Comparison of ENCODE assay signal across 8 mouse cellular contexts in genomic region chr14:101729972-101730692, GRCm38 (mm10). TPM values are rescaled to one million over a fixed set of nuclear protein-coding genes. Genes with fewer than 3 reads are reported as not detected.
DNase-seq lines count a peak whose midpoint lies in the region; ATAC-seq and TF ChIP-seq lines count a peak whose summit lies in the region.

No protein-coding gene starts in this region.

- peak; percentile 48 for ATAC-seq in embryonic facial prominence, embryonic 12.5 days (ENCODE audit: insufficient number of reproducible peaks, insufficient read depth, low FRiP score, low TSS enrichment)

- TF ChIP-seq POLR2A in lung, adult 2 months (IDR thresholded peaks at IDR 0.05; ENCODE audit: borderline replicate concordance, extremely low read depth, low read depth, low read length): no peak

- H3K27me3 ChIP-seq in embryonic facial prominence, embryonic 12.5 days: peaks cover 21% of the 10 kb centered on the region
- peaks cover 56% of the 10 kb centered on the region for H3K27me3 ChIP-seq in hindbrain, embryonic 10.5 days (ENCODE audit: insufficient read depth, poor library complexity, severe bottlenecking)
- H3K27me3 ChIP-seq in megakaryocyte, embryonic 14.5 days (replicated peaks): peaks cover 60% of the 10 kb centered on the region

- H3K9me3 ChIP-seq in embryonic facial prominence, embryonic 12.5 days: no peaks in the 10 kb centered on the region
- no peaks in the 10 kb centered on the region for H3K9me3 ChIP-seq in hindbrain, embryonic 10.5 days
- H3K9me3 ChIP-seq in megakaryocyte, embryonic 14.5 days: no peaks in the 10 kb centered on the region

- H3K36me3 ChIP-seq in embryonic facial prominence, embryonic 12.5 days: no peaks in the 10 kb centered on the region
- H3K36me3 ChIP-seq in hindbrain, embryonic 10.5 days: no peaks in the 10 kb centered on the region
- H3K36me3 ChIP-seq in megakaryocyte, embryonic 14.5 days (replicated peaks; ENCODE audit: low read length): no peaks in the 10 kb centered on the region

- no peak overlapping the region for H3K27ac ChIP-seq in embryonic facial prominence, embryonic 12.5 days
- H3K27ac ChIP-seq in hindbrain, embryonic 10.5 days: peak overlapping the region; percentile 79; the same call in 1 of the 2 replicates

- peak overlapping the region; percentile 99 for H3K4me2 ChIP-seq in embryonic facial prominence, embryonic 12.5 days (replicated peaks)

- H3K4me3 ChIP-seq in lung, adult 2 months (replicated peaks; ENCODE audit: extremely low read depth, low read depth, low read length): peak overlapping the region; percentile 61
- H3K4me3 ChIP-seq in embryonic facial prominence, embryonic 12.5 days: peak overlapping the region; percentile 70
- H3K4me3 ChIP-seq in hindbrain, embryonic 10.5 days: peak overlapping the region; percentile 78
- H3K4me3 ChIP-seq in megakaryocyte, embryonic 14.5 days (replicated peaks): peak overlapping the region; percentile 90

- 3% methylated on average over 28 of the region's 28 CpGs for WGBS in lung, adult 2 months
- 1% methylated on average over 28 of the region's 28 CpGs for WGBS in embryonic facial prominence, embryonic 12.5 days
- WGBS in hindbrain, embryonic 10.5 days: under 1% methylated on average over 28 of the region's 28 CpGs

- DNase-seq in lung, adult 2 months: peak; percentile 3
- DNase-seq in lung, postnatal 25 days (ENCODE audit: low spot score): no peak
- DNase-seq in hindbrain, embryonic 10.5 days (ENCODE audit: low spot score): peak; percentile 9
- no peak for DNase-seq in embryo, embryonic 10.5 days (ENCODE audit: low spot score)
- DNase-seq in gastrocnemius, postnatal 14 days: no peak
- no peak for DNase-seq in right cerebral cortex, postnatal 4 days

- H3K4me1 ChIP-seq in lung, adult 2 months (ENCODE audit: control insufficient read depth, insufficient read depth, low read length): 0 out of 2 replicates have a peak, but pooled peaks cover 2% of the 10 kb centered on the region
- 0 out of 2 replicates have a peak, but pooled peaks cover 3% of the 10 kb centered on the region for H3K4me1 ChIP-seq in embryonic facial prominence, embryonic 12.5 days
- peaks cover 18% of the 10 kb centered on the region for H3K4me1 ChIP-seq in hindbrain, embryonic 10.5 days (replicated peaks)
- H3K4me1 ChIP-seq in megakaryocyte, embryonic 14.5 days: peaks cover 17% of the 10 kb centered on the region

- TF ChIP-seq CTCF in lung, adult 2 months (IDR thresholded peaks at IDR 0.05; ENCODE audit: insufficient read depth, low read length): no peak

- peak overlapping the region; percentile 63 for H3K9ac ChIP-seq in embryonic facial prominence, embryonic 12.5 days

- intact Hi-C loops in gastrocnemius, postnatal 14 days (cut with DNase I; ENCODE audit: low total_unique reads): no loop called here

RNA-seq across cellular contexts. Expression of gene Lmo7, which starts 0.4 kb away (rescaled TPM):
- 142 and 193 TPM in 2 replicates for polyA plus RNA-seq in lung, adult 2 months (2012; rRNA removed)
- 10.6 and 13.8 TPM in 2 replicates for polyA plus RNA-seq in embryonic facial prominence, embryonic 12.5 days (2016; fragmentation: Nextera tagmentation; extraction: Ambion mirVana)
- 0.97 and 1.8 TPM in 2 replicates for polyA plus RNA-seq in hindbrain, embryonic 10.5 days (2016; fragmentation: Nextera tagmentation; extraction: Ambion mirVana)
- 0.08 TPM in 1 of 2 replicates, not detected in the other for polyA plus RNA-seq in megakaryocyte, embryonic 14.5 days (2012; ENCODE audit: insufficient read depth, low replicate concordance)
- total RNA-seq in gastrocnemius, postnatal 14 days (2021): 10 to 100 TPM; 71.4 to 72.6 TPM

RNA-seq across cellular contexts. Expression of gene Gm9922, which starts 0.5 kb away (rescaled TPM):
- polyA plus RNA-seq in lung, adult 2 months (2012; rRNA removed): 1.5 and 2.1 TPM in 2 replicates
- polyA plus RNA-seq in embryonic facial prominence, embryonic 12.5 days (2016; fragmentation: Nextera tagmentation; extraction: Ambion mirVana): 2.0 and 2.3 TPM in 2 replicates
- polyA plus RNA-seq in hindbrain, embryonic 10.5 days (2016; fragmentation: Nextera tagmentation; extraction: Ambion mirVana): 0.58 TPM in 1 of 2 replicates, not detected in the other
- polyA plus RNA-seq in megakaryocyte, embryonic 14.5 days (2012; ENCODE audit: insufficient read depth, low replicate concordance): not detected in 2 replicates
- total RNA-seq in gastrocnemius, postnatal 14 days (2021): not detected

Comparison
In these comparisons a context has a peak if more than half of its experiments do, and no peak if none do; other contexts are left out.
1. DNase-seq: peak in lung, adult 2 months (single experiment) and hindbrain, embryonic 10.5 days (single experiment); none in lung, postnatal 25 days (single experiment), embryo, embryonic 10.5 days (single experiment), gastrocnemius, postnatal 14 days (single experiment) and right cerebral cortex, postnatal 4 days (single experiment).
2. Peak in every context shown above with its lines, with median percentiles within 50 percentile points of each other: H3K4me3 ChIP-seq.